In the genomic region with DNA sequence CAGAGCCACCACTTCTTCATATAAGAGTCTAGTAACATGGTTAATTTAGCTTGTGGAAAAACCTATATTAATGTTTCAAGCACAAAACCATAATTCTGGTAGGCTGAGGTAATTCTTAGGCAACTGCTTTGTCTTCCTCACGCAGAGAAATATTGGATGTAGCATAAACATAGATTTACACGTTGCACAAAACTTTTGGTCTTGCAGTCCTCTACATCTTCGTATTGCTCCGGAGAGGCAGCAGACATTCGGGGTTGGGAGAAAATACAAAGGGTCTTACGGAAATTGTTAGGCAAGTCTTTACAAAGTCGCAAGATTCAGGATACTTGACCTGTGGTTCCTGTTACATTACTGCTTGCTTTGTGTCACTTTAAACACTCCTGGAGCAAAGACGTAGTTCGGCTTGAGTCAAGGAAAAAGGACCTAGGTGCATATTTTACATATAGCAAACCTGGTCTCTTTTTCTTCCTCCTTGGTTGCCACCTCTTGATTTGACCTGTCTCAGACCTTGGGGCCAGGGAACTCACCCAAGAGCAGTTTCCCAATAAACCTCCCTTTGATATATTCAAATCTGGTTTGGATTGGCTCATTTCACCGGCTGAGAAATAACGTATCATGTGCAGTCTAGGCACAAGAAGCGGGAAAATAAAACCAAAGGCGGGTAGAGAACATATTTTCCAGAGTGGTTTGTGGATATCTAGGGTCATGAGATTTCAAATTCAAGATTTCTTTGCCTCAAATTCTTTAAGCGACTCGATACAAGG, we compare ENCODE assay signal across 8 mouse cellular contexts. TPM values are rescaled to one million over a fixed set of nuclear protein-coding genes. Genes with fewer than 3 reads are reported as not detected.
A peak's percentile ranks its signal among the peaks of the same experiment; 100 is the strongest.
DNase-seq lines count a peak whose midpoint lies in the region; ATAC-seq and TF ChIP-seq lines count a peak whose summit lies in the region.

No protein-coding gene starts in this region.

- H3K4me1 ChIP-seq in heart, embryonic 14.5 days (ENCODE audit: control insufficient read depth in 2 of 2, insufficient read depth in 2 of 2, low read length in 2 of 2): peaks cover 5 to 30% of the 10 kb centered on the region in 2 experiments
- peaks cover 37% of the 10 kb centered on the region for H3K4me1 ChIP-seq in E14TG2a.4 (replicated peaks; ENCODE audit: low read depth, low read length)
- H3K4me1 ChIP-seq in embryonic facial prominence, embryonic 14.5 days (ENCODE audit: control insufficient read depth, insufficient read depth, low read length): peaks cover 29% of the 10 kb centered on the region
- peaks cover 36% of the 10 kb centered on the region for H3K4me1 ChIP-seq in limb, embryonic 10.5 days
- H3K4me1 ChIP-seq in neural tube, embryonic 13.5 days (replicated peaks): peaks cover 48% of the 10 kb centered on the region

- no peak for TF ChIP-seq CTCF in E14TG2a.4 (conservative IDR thresholded peaks at IDR 0.05; ENCODE audit: low read length)

- WGBS in heart, embryonic 14.5 days: 1% methylated on average over 15 of the region's 15 CpGs
- 2% methylated on average over 15 of the region's 15 CpGs for WGBS in embryonic facial prominence, embryonic 14.5 days
- WGBS in limb, embryonic 10.5 days: under 1% methylated on average over 15 of the region's 15 CpGs
- WGBS in neural tube, embryonic 13.5 days: under 1% methylated on average over 15 of the region's 15 CpGs

- H3K9ac ChIP-seq in heart, embryonic 14.5 days (ENCODE audit: low read length): peak overlapping the region; percentile 71
- H3K9ac ChIP-seq in embryonic facial prominence, embryonic 14.5 days (ENCODE audit: low read depth, low read length): peak overlapping the region; percentile 79
- H3K9ac ChIP-seq in neural tube, embryonic 13.5 days: peak overlapping the region; percentile 61

- H3K27ac ChIP-seq in heart, embryonic 14.5 days (replicated peaks in 1 of 2; ENCODE audit: control insufficient read depth in 1 of 2, insufficient read depth in 1 of 2, low read depth in 2 of 2, low read length in 2 of 2): peak overlapping the region; percentile 68 to 95
- H3K27ac ChIP-seq in embryonic facial prominence, embryonic 14.5 days (replicated peaks; ENCODE audit: low read depth, low read length): peak overlapping the region; percentile 90
- H3K27ac ChIP-seq in limb, embryonic 10.5 days: peak overlapping the region; percentile 97
- peak overlapping the region; percentile 74 for H3K27ac ChIP-seq in neural tube, embryonic 13.5 days (replicated peaks)

- no peaks in the 10 kb centered on the region for H3K9me3 ChIP-seq in heart, embryonic 14.5 days (ENCODE audit: control insufficient read depth, low read length)
- no peaks in the 10 kb centered on the region for H3K9me3 ChIP-seq in E14TG2a.4 (ENCODE audit: low read length)
- no peaks in the 10 kb centered on the region for H3K9me3 ChIP-seq in embryonic facial prominence, embryonic 14.5 days (ENCODE audit: control insufficient read depth, low read length)
- H3K9me3 ChIP-seq in limb, embryonic 10.5 days (replicated peaks): no peaks in the 10 kb centered on the region
- no peaks in the 10 kb centered on the region for H3K9me3 ChIP-seq in neural tube, embryonic 13.5 days

- H3K27me3 ChIP-seq in heart, embryonic 14.5 days (ENCODE audit: control insufficient read depth, insufficient read depth, low read length): no peaks in the 10 kb centered on the region
- H3K27me3 ChIP-seq in E14TG2a.4 (ENCODE audit: insufficient read depth, low read length): no peaks in the 10 kb centered on the region
- no peaks in the 10 kb centered on the region for H3K27me3 ChIP-seq in embryonic facial prominence, embryonic 14.5 days (replicated peaks; ENCODE audit: control insufficient read depth, insufficient read depth, low read length)
- H3K27me3 ChIP-seq in limb, embryonic 10.5 days (ENCODE audit: low read depth, poor library complexity, severe bottlenecking): no peaks in the 10 kb centered on the region
- H3K27me3 ChIP-seq in neural tube, embryonic 13.5 days: no peaks in the 10 kb centered on the region

- no peak for ATAC-seq in heart, embryonic 14.5 days (ENCODE audit: insufficient number of reproducible peaks, insufficient read depth, low FRiP score, low read depth)
- no peak for ATAC-seq in embryonic facial prominence, embryonic 14.5 days (ENCODE audit: low read depth)
- ATAC-seq in neural tube, embryonic 13.5 days (ENCODE audit: low read depth): no peak
- ATAC-seq in cerebellum, adult (ENCODE audit: insufficient number of reproducible peaks, low FRiP score, low TSS enrichment): no peak

- peak overlapping the region; percentile 24 to 48; a peak in 3 of 4 replicates for H3K4me3 ChIP-seq in heart, embryonic 14.5 days (ENCODE audit: control insufficient read depth in 1 of 2, insufficient read depth in 1 of 2, low read depth in 1 of 2, low read length in 2 of 2)
- H3K4me3 ChIP-seq in E14TG2a.4 (replicated peaks; ENCODE audit: low read length): peak overlapping the region; percentile 83
- peak overlapping the region; percentile 56 for H3K4me3 ChIP-seq in embryonic facial prominence, embryonic 14.5 days (ENCODE audit: low read depth, low read length)
- peak overlapping the region; percentile 63 for H3K4me3 ChIP-seq in limb, embryonic 10.5 days
- H3K4me3 ChIP-seq in neural tube, embryonic 13.5 days: peak overlapping the region; percentile 59

- H3K4me2 ChIP-seq in heart, embryonic 14.5 days (ENCODE audit: low read length): peak overlapping the region; percentile 71
- peak overlapping the region; percentile 78 for H3K4me2 ChIP-seq in embryonic facial prominence, embryonic 14.5 days (ENCODE audit: low read depth, low read length)
- peak overlapping the region; percentile 74 for H3K4me2 ChIP-seq in neural tube, embryonic 13.5 days

- no peak for DNase-seq in heart, postnatal 4 days
- DNase-seq in embryonic facial prominence, embryonic 14.5 days (ENCODE audit: low spot score): no peak
- peak; percentile 54 for DNase-seq in limb, embryonic 10.5 days (ENCODE audit: low spot score)
- DNase-seq in cerebellum, adult 11-12 months: no peak

- no peaks in the 10 kb centered on the region for H3K36me3 ChIP-seq in heart, embryonic 14.5 days (ENCODE audit: control insufficient read depth, insufficient read depth, low read length)
- H3K36me3 ChIP-seq in E14TG2a.4 (ENCODE audit: insufficient read depth, low read length): no peaks in the 10 kb centered on the region; the same call in 1 of the 2 replicates
- no peaks in the 10 kb centered on the region for H3K36me3 ChIP-seq in embryonic facial prominence, embryonic 14.5 days (ENCODE audit: control insufficient read depth, insufficient read depth, low read length)
- H3K36me3 ChIP-seq in limb, embryonic 10.5 days: no peaks in the 10 kb centered on the region
- no peaks in the 10 kb centered on the region for H3K36me3 ChIP-seq in neural tube, embryonic 13.5 days

RNA-seq across cellular contexts. Expression of a gene that starts 0.7 kb away (rescaled TPM):
- 3.0 and 4.3 TPM in 2 replicates for polyA plus RNA-seq in heart, embryonic 14.5 days (2014; fragmentation: Nextera tagmentation; extraction: Ambion mirVana)
- 100 to 1,000 TPM; 165 to 172 TPM for total RNA-seq in heart, postnatal 4 days (2021)
- polyA plus RNA-seq in embryonic facial prominence, embryonic 14.5 days (2014; fragmentation: Nextera tagmentation; extraction: Ambion mirVana): 3.7 and 4.1 TPM in 2 replicates
- 4.7 and 5.3 TPM in 2 replicates for polyA plus RNA-seq in limb, embryonic 10.5 days (2016; fragmentation: Nextera tagmentation; extraction: Ambion mirVana)
- polyA plus RNA-seq in neural tube, embryonic 13.5 days (2015; fragmentation: Nextera tagmentation; extraction: Ambion mirVana): 1.1 and 1.3 TPM in 2 replicates

RNA-seq across cellular contexts. Expression of a gene that starts 0.8 kb away (rescaled TPM):
- polyA plus RNA-seq in heart, embryonic 14.5 days (2014; fragmentation: Nextera tagmentation; extraction: Ambion mirVana): 3.8 and 5.4 TPM in 2 replicates
- total RNA-seq in heart, postnatal 4 days (2021): 100 to 1,000 TPM; 480 to 499 TPM
- 5.2 and 7.0 TPM in 2 replicates for polyA plus RNA-seq in embryonic facial prominence, embryonic 14.5 days (2014; fragmentation: Nextera tagmentation; extraction: Ambion mirVana)
- polyA plus RNA-seq in limb, embryonic 10.5 days (2016; fragmentation: Nextera tagmentation; extraction: Ambion mirVana): 8.0 and 11.7 TPM in 2 replicates
- 0.95 TPM in 1 of 2 replicates, not detected in the other for polyA plus RNA-seq in neural tube, embryonic 13.5 days (2015; fragmentation: Nextera tagmentation; extraction: Ambion mirVana)

RNA-seq across cellular contexts. Expression of a gene that starts 3.7 kb away (rescaled TPM):
- 7.5 and 8.5 TPM in 2 replicates for polyA plus RNA-seq in heart, embryonic 14.5 days (2014; fragmentation: Nextera tagmentation; extraction: Ambion mirVana)
- 1,000 to 10,000 TPM; 1,227 to 1,327 TPM for total RNA-seq in heart, postnatal 4 days (2021)
- 5.1 and 5.6 TPM in 2 replicates for polyA plus RNA-seq in embryonic facial prominence, embryonic 14.5 days (2014; fragmentation: Nextera tagmentation; extraction: Ambion mirVana)
- 2.4 and 4.5 TPM in 2 replicates for polyA plus RNA-seq in limb, embryonic 10.5 days (2016; fragmentation: Nextera tagmentation; extraction: Ambion mirVana)
- 2.4 and 2.6 TPM in 2 replicates for polyA plus RNA-seq in neural tube, embryonic 13.5 days (2015; fragmentation: Nextera tagmentation; extraction: Ambion mirVana)

RNA-seq across cellular contexts. Expression of a gene that starts 8.6 kb away (rescaled TPM):
- 0.65 and 0.66 TPM in 2 replicates for polyA plus RNA-seq in heart, embryonic 14.5 days (2014; fragmentation: Nextera tagmentation; extraction: Ambion mirVana)
- 10 to 100 TPM; 23.5 to 23.8 TPM for total RNA-seq in heart, postnatal 4 days (2021)
- 0.76 and 0.77 TPM in 2 replicates for polyA plus RNA-seq in embryonic facial prominence, embryonic 14.5 days (2014; fragmentation: Nextera tagmentation; extraction: Ambion mirVana)
- 0.56 and 0.69 TPM in 2 replicates for polyA plus RNA-seq in limb, embryonic 10.5 days (2016; fragmentation: Nextera tagmentation; extraction: Ambion mirVana)
- polyA plus RNA-seq in neural tube, embryonic 13.5 days (2015; fragmentation: Nextera tagmentation; extraction: Ambion mirVana): 0.61 TPM in 1 of 2 replicates, not detected in the other

RNA-seq across cellular contexts. Expression of a gene that starts 9.3 kb away (rescaled TPM):
- polyA plus RNA-seq in heart, embryonic 14.5 days (2014; fragmentation: Nextera tagmentation; extraction: Ambion mirVana): 0.65 and 0.72 TPM in 2 replicates
- total RNA-seq in heart, postnatal 4 days (2021): 100 to 1,000 TPM; 121 to 128 TPM
- 0.71 and 1.0 TPM in 2 replicates for polyA plus RNA-seq in embryonic facial prominence, embryonic 14.5 days (2014; fragmentation: Nextera tagmentation; extraction: Ambion mirVana)
- polyA plus RNA-seq in limb, embryonic 10.5 days (2016; fragmentation: Nextera tagmentation; extraction: Ambion mirVana): 1.3 and 1.4 TPM in 2 replicates
- polyA plus RNA-seq in neural tube, embryonic 13.5 days (2015; fragmentation: Nextera tagmentation; extraction: Ambion mirVana): not detected in 2 replicates
